Mouse (Mus musculus) heart, embryonic 15.5 days (tissue): ENCODE measurements around the gene Hccs. TPM values are rescaled to one million over a fixed set of nuclear protein-coding genes. Genes with fewer than 3 reads are reported as not detected.

ENCODE experiments used
- ATAC-seq: fragments of 200-750 bp; cut with Nextera tagmentation; replicated peaks from 2 replicates; pipeline ENCODE4 v1.8.0; 2017; ENCODE audit warnings: low read depth, moderate TSS enrichment; ENCODE audit not compliant: insufficient number of reproducible peaks, insufficient read depth, low FRiP score
- H3K27ac ChIP-seq: fragments of 300-500 bp; sonication (generic); 2 replicates; pipeline ENCODE4 v1.5.1; 2015; ENCODE audit warnings: mild to moderate bottlenecking, inconsistent platforms
- H3K27me3 ChIP-seq: fragments of 300-500 bp; sonication (generic); 2 replicates; pipeline ENCODE4 v1.6.1; 2015; ENCODE audit warnings: inconsistent platforms
- H3K36me3 ChIP-seq: fragments of 300-500 bp; sonication (generic); 2 replicates; pipeline ENCODE4 v1.6.1; 2015; ENCODE audit warnings: mild to moderate bottlenecking, inconsistent platforms
- H3K4me1 ChIP-seq: fragments of 300-500 bp; sonication (generic); replicated peaks from 2 replicates; pipeline ENCODE4 v1.6.1; 2015; ENCODE audit warnings: inconsistent platforms
- H3K4me2 ChIP-seq: fragments of 300-500 bp; sonication (generic); 2 replicates; pipeline ENCODE4 v1.6.1; 2015; ENCODE audit warnings: inconsistent platforms, mild to moderate bottlenecking, moderate library complexity
- H3K4me3 ChIP-seq: fragments of 300-500 bp; sonication (generic); 2 replicates; pipeline ENCODE4 v1.5.1; 2015; ENCODE audit warnings: mild to moderate bottlenecking, inconsistent platforms
- H3K9ac ChIP-seq: fragments of 300-500 bp; sonication (generic); 2 replicates; pipeline ENCODE4 v1.6.1; 2015; ENCODE audit warnings: mild to moderate bottlenecking, inconsistent platforms
- H3K9me3 ChIP-seq: fragments of 300-500 bp; sonication (generic); replicated peaks from 2 replicates; pipeline ENCODE4 v1.6.1; 2016; ENCODE audit warnings: inconsistent platforms
- WGBS: fragments of 180-500 bp; shearing (Covaris S2); methylation state at CpG from one replicate; pipeline ENCODE4 v1.1.7; 2015; ENCODE audit warnings: mixed read lengths; 5-methylcytosine and 5-hydroxymethylcytosine counted together
- polyA plus RNA-seq: library from polyadenylated mRNA; unstranded; fragments of >200 nt; fragmentation: Nextera tagmentation; extraction: Ambion mirVana; gene quantifications from 2 replicates; pipeline ENCODE4 v1.2.1, GENCODE M21; 2015

Gene Hccs
- polyA plus RNA-seq, 1 experiment from 2014 or later = 58.0 TPM

DNA sequence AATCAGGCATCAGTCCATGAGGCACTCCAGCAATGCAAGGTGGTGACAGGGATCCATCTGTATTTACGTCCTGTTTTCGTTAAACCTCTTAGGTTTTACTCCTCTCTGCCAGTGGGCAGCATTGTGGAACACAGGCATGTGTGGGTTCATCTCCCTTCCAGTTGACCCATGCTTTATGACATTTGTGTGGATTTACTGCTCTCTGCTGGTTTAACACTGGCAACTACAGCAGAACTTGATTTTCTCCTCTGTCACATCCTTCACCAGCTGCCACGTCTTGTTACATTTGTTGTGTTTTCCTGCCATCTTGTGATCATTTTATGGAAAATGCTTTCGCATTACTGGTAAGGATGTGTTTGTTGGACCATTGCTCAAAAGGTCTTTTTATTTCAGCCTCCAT lies 20.6 kb downstream of the Hccs start:
- ATAC-seq = no peak
- Histone ChIP-seq H3K4me2 (no peak overlapping the region), H3K4me1 (no peaks in the 10 kb centered on the region), H3K9ac (no peak overlapping the region), H3K4me3 (no peak overlapping the region), H3K27ac (no peak overlapping the region), H3K9me3 (no peaks in the 10 kb centered on the region), H3K36me3 (no peaks in the 10 kb centered on the region), H3K27me3 (no peaks in the 10 kb centered on the region)
- WGBS = 55% methylated on average over 4 of the region's 4 CpGs

DNA sequence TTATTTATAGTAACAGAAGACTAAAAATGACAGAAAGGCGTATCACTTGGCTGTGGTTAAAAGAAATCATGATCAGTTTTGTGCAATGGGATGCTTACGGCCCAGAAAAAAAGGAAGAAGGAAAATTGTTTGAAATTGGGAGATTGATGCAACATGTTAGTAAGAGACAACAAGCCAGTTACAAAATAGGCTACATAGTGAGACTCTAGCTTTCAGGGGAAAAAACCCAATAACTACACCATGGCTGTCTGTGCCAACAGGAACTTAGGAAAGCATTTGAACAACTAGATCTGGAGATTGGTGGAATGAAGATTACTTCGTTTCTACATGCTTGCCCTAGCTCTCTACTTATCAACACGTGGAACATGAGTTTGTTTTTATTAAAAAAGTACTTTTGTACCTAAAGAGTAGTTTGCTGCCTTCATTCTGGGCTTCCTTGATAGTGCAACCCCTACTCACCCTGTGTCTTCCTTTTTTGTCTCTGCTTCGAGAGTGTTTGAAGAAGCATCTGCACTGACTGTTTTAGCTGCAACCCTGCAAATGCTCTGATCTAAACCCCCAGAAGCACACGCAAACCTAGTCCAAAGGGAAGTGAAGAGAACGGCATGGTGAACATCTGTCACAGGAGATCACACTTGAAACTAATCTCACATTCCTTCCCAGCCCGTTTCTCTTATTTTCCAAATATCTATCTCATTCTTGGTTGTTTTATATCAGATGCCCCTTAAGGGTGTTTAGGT lies 56.6 kb downstream of the Hccs start:
- H3K9ac ChIP-seq = no peak overlapping the region
- no peaks in the 10 kb centered on the region for H3K36me3 ChIP-seq
- H3K4me1 ChIP-seq = no peaks in the 10 kb centered on the region
- ATAC-seq = no peak
- H3K4me2 ChIP-seq = no peak overlapping the region
- WGBS = 64% methylated on average over 8 of the region's 8 CpGs
- H3K9me3 ChIP-seq = no peaks in the 10 kb centered on the region
- no peak overlapping the region for H3K27ac ChIP-seq
- no peaks in the 10 kb centered on the region for H3K27me3 ChIP-seq
- H3K4me3 ChIP-seq = no peak overlapping the region

DNA sequence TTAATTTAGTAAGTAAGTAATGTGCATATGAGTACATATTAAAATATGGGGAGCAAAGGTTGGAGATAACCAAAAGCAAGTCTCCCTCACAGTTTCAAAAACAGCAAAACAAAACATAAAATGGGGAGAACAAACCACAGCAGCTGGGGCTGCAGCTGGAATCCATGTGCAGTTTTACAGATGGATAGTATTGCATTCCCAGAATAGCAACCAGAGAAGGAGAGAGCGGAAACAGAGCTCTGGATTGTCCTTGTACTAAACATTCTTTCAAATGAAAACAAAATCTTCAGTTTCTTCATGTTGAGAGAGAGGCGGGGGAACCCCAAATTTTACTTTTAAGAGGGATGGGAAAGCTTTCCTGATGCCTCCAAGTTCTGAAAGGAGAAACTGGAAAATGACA lies 58.0 kb downstream of the Hccs start:
- no peaks in the 10 kb centered on the region for H3K4me1 ChIP-seq
- no peak overlapping the region for H3K4me3 ChIP-seq
- H3K36me3 ChIP-seq = no peaks in the 10 kb centered on the region
- H3K9me3 ChIP-seq = no peaks in the 10 kb centered on the region
- ATAC-seq = no peak
- no peak overlapping the region for H3K9ac ChIP-seq
- no peaks in the 10 kb centered on the region for H3K27me3 ChIP-seq
- WGBS = 40% methylated on average over 2 of the region's 2 CpGs
- no peak overlapping the region for H3K4me2 ChIP-seq
- H3K27ac ChIP-seq = peak overlapping the region; percentile 36; the same call in 1 of the 2 replicates

DNA sequence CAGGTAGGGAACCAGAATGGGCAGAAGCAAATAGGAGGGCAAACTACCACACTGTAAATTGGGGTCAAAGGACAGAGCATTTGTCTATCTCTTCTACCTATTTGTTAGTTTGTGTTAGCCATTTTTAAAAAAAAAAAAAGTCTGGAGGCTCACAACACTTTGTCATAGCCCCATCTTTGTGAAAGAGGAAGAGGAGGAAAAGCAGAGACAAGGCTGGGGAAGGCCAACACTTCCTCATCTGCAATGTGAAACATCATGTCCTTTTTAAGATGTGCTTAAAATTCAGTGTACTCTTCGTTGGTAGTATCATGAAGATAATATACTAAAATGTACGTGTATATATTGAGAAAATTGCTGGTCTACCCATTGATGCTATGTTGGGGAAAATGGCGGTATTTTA lies 59.1 kb downstream of the Hccs start:
- no peaks in the 10 kb centered on the region for H3K36me3 ChIP-seq
- H3K9me3 ChIP-seq = no peaks in the 10 kb centered on the region
- no peak for ATAC-seq
- H3K4me1 ChIP-seq = no peaks in the 10 kb centered on the region
- H3K9ac ChIP-seq = no peak overlapping the region
- no peak overlapping the region for H3K27ac ChIP-seq
- no peak overlapping the region for H3K4me3 ChIP-seq
- WGBS = 73% methylated on average over 3 of the region's 3 CpGs
- H3K4me2 ChIP-seq = no peak overlapping the region
- no peaks in the 10 kb centered on the region for H3K27me3 ChIP-seq

DNA sequence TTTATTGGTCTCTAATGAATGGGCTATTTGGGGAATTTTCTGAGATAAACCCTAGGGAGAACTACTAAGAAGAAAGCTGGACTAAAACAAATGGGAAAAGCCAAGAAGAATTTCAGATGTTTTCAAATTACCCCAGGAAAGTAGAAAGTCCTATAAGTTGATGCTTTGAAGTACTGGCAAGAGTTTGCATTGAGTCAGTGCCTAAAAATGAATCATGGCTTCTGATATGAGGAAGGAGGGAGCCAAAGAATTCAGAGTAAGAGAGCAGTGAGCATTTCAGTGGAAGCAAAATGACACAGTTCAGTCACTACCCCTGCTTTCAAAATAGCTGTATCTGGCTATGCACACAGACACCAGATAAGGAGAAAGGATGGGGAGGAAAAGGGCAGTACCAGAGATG lies 63.4 kb downstream of the Hccs start:
- Histone ChIP-seq H3K4me1 (no peaks in the 10 kb centered on the region), H3K9ac (no peak overlapping the region), H3K27me3 (no peaks in the 10 kb centered on the region), H3K27ac (no peak overlapping the region), H3K4me3 (no peak overlapping the region), H3K36me3 (no peaks in the 10 kb centered on the region), H3K4me2 (no peak overlapping the region), H3K9me3 (no peaks in the 10 kb centered on the region)
- no peak for ATAC-seq

DNA sequence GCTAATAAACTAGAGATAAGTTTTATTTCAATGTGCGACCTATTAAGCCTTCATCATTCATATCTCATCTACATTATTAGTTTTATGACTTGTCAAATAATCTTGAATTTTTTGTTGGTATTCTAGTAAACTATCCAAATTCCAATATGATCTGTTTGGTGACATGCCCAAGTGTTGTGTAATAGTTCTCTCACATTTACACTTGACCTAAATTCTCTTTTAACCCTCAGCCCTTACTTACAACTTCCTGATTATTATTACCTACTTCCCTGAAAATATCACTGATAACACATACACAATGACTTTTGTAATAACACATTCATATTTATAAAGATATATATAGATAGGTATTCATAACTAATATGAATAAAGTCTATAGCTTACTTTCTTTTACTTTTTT lies 64.3 kb downstream of the Hccs start:
- Histone ChIP-seq H3K4me1 (no peaks in the 10 kb centered on the region), H3K4me3 (no peak overlapping the region), H3K27me3 (no peaks in the 10 kb centered on the region), H3K27ac (no peak overlapping the region), H3K9me3 (no peaks in the 10 kb centered on the region), H3K36me3 (no peaks in the 10 kb centered on the region), H3K9ac (no peak overlapping the region), H3K4me2 (no peak overlapping the region)
- ATAC-seq = no peak
- 49% methylated on average over 1 of the region's 1 CpGs for WGBS

DNA sequence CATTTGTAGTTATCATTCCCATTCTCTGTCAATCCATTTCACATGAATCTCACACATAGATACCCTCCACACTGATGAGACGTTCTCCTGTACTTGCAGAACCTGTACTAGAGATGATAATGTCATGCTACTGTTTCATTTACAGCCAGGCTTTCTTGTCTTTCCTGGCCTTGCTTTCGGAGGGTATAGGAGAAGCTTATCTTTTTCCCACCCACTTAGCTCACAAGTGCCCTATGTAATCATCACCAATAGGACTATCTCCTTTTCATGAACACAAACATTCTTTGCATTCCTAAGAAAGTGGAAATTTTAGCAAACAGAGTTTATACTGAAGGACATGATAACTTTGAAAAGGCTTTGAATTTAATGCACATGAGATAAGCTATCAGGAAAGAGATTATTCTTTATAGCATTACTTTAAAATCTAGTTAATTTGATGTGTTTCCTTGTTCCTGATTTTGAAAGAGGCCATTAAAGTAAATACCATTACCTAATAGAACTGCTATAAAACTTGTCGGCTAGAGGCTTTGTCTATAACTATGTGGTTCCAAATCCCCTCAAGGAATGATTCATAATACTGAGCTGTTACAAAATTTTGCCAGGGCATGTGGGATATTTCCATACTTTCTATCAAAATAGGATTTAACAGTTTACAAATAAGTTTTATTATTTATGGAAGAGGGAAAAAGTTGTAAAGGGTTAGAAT lies 97.7 kb downstream of the Hccs start:
- ATAC-seq = no peak
- H3K4me1 ChIP-seq = no peaks in the 10 kb centered on the region
- H3K27me3 ChIP-seq = no peaks in the 10 kb centered on the region
- H3K4me3 ChIP-seq = no peak overlapping the region
- no peak overlapping the region for H3K4me2 ChIP-seq
- H3K9ac ChIP-seq = no peak overlapping the region
- WGBS = 38% methylated on average over 3 of the region's 3 CpGs
- H3K27ac ChIP-seq = no peak overlapping the region
- H3K36me3 ChIP-seq = no peaks in the 10 kb centered on the region
- no peaks in the 10 kb centered on the region for H3K9me3 ChIP-seq

DNA sequence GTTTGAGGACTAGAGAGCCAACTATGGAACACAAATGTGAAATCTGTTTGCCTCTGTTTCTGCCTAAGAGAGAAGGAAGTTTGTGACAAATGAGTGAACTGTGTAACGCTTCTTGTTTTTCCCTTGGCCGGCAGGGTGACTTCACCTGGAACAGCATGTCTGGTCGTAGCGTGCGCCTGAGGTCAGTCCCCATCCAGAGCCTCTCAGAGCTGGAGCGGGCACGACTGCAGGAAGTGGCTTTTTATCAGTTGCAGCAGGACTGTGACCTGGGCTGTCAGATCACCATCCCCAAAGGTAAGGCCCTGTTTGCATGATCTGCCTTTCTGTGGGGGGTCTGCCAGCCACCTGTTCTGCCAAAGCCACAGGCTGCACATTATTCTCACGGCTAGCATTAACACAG lies 100.1 kb downstream of the Hccs start:
- no peaks in the 10 kb centered on the region for H3K9me3 ChIP-seq
- ATAC-seq = no peak

DNA sequence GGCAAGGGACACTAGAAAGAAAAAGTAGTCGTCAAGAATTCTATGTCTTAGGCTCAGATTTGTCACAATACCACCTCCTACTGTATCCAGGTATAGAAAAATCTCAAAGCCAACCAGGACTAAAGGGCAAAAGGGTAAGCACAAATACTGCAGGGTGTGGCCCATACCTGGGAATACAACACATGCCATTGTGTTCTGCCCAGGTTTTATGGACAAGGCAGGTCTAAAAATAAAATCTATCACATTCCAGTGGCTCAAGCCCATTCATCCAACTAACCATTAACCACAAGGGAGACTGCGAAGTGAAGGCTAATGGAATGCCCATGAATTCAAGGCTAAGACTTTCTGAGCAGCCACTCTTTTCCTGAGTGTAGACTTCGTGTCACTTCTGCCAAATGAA lies 110.2 kb downstream of the Hccs start:
- WGBS = 64% methylated on average over 3 of the region's 3 CpGs
- ATAC-seq = no peak

More for the DNA sequence above, 100.1 kb downstream of the Hccs start:
- Histone ChIP-seq H3K4me2 (no peak overlapping the region), H3K4me3 (no peak overlapping the region), H3K4me1 (no peaks in the 10 kb centered on the region; the same call in 1 of the 2 replicates), H3K27me3 (no peaks in the 10 kb centered on the region), H3K36me3 (no peaks in the 10 kb centered on the region), H3K9ac (no peak overlapping the region), H3K27ac (no peak overlapping the region)
- WGBS = 60% methylated on average over 8 of the region's 8 CpGs

More for the DNA sequence above, 110.2 kb downstream of the Hccs start:
- Histone ChIP-seq H3K36me3 (no peaks in the 10 kb centered on the region), H3K27me3 (no peaks in the 10 kb centered on the region), H3K4me1 (peaks cover 3% of the 10 kb centered on the region; the same call in 1 of the 2 replicates), H3K4me2 (no peak overlapping the region), H3K9ac (no peak overlapping the region), H3K9me3 (no peaks in the 10 kb centered on the region), H3K27ac (no peak overlapping the region), H3K4me3 (no peak overlapping the region)

Other genes with a start within 250 kb of the Hccs start
- not detected in 2 replicates for gene Amelx, start 133.2 kb downstream of the Hccs start, polyA plus RNA-seq